Mouse (Mus musculus): ENCODE measurements around the gene Nme7. TPM values are rescaled to one million over a fixed set of nuclear protein-coding genes. Genes with fewer than 3 reads are reported as not detected.

The Nme7 gene
- total and polyA plus RNA-seq, 3 experiments, result 23.5 to 33.2 (median 25.3) TPM

DNA sequence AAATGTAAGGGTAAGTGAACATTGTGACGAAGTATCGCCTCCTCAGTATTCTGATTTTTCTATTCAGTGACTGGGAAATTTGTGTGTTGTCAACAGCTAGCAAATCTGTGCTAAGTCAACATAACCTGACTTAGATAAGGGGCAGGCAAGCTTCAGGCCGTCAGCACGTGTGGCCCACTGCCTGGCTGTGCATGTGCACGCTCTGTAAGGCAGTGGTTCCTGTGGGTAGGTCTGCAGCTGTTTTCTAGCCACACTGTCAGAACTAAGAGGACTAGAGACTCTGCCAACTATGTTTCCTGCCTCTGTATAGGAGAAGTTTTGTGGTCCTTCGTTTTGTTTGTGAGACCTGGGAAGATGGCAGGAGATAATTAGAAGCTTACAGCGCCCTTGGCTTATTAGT lies 122.3 kb downstream of the Nme7 start:
- Histone ChIP-seq H3K27me3 (replicated peaks) (no peaks in the 10 kb centered on the region), H3K79me2 (replicated peaks; ENCODE audit: control insufficient read depth, extremely low read depth, insufficient read depth, poor library complexity, severe bottlenecking) (no peaks in the 10 kb centered on the region), H3K9ac (ENCODE audit: insufficient read depth, low read depth) (no peak overlapping the region), H3K27ac (ENCODE audit: insufficient read depth, low read depth) (no peak overlapping the region), H3K4me1 (ENCODE audit: control insufficient read depth in 1 of 2, insufficient read depth in 2 of 2) (no peaks in the 10 kb centered on the region), H3K36me3 (replicated peaks in 1 of 2; ENCODE audit: control insufficient read depth in 1 of 2, insufficient read depth in 1 of 2, low read length in 1 of 2) (peaks cover 0 to 8% of the 10 kb centered on the region in 2 experiments), H3K4me3 (replicated peaks in 1 of 3; ENCODE audit: low read depth in 2 of 3, low read length in 2 of 3, poor library complexity in 1 of 3) (no peak overlapping the region), H3K4me2 (ENCODE audit: insufficient read depth, low read depth, poor library complexity, severe bottlenecking) (no peak overlapping the region), H3K9me3 (replicated peaks; ENCODE audit: low read length) (no peaks in the 10 kb centered on the region)
- in situ Hi-C loops (cut with MboI; ENCODE audit: low pct_ligation_motif_present, low pct_unique_long_range_greater_than_20kb, low sequenced_read_pairs), result no loop called here
- TF ChIP-seq TCF12 (IDR thresholded peaks at IDR 0.05; ENCODE audit: low read depth, low read length) (no peak), E2F4 (IDR thresholded peaks at IDR 0.05; ENCODE audit: insufficient replicate concordance, low read depth, low read length) (no peak), POLR2A (IDR thresholded peaks at IDR 0.05; ENCODE audit: low read depth, low read length) (no peak), GABPA (IDR thresholded peaks at IDR 0.05; ENCODE audit: insufficient replicate concordance, low read depth, low read length) (no peak), BHLHE40 (IDR thresholded peaks at IDR 0.05; ENCODE audit: low read depth, low read length) (no peak)
- no peak for DNase-seq (ENCODE audit: extremely low read depth)
- dilution Hi-C loops (cut with MboI; ENCODE audit: extremely low pct_ligation_motif_present, extremely low pct_unique_long_range_greater_than_20kb, low sequenced_read_pairs), result no loop called here

DNA sequence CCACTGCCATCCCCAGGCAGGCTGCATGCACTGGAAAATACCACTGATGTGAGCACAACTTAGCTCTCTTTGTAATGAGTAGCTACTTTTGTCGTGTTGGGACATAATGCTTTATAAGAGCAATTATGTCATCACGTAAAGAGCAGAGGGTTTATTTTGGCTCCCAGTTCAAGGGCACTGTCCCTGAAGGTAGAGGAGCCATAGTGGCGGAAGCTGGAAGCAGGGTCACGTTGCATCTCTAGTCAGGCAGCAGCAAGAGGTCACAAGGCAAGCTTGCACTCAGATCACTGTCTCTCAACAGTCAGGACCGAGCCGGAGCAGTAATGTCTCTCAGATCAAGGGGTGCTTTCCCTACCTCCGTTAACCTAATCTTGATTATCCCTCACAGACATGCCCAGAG lies 123.9 kb downstream of the Nme7 start:
- in situ Hi-C loops (cut with MboI; ENCODE audit: low pct_ligation_motif_present, low pct_unique_long_range_greater_than_20kb, low sequenced_read_pairs), result no loop called here
- peaks cover 0 to 8% of the 10 kb centered on the region in 2 experiments for H3K36me3 ChIP-seq (replicated peaks in 1 of 2; ENCODE audit: control insufficient read depth in 1 of 2, insufficient read depth in 1 of 2, low read length in 1 of 2)
- H3K9me3 ChIP-seq (replicated peaks; ENCODE audit: low read length), result no peaks in the 10 kb centered on the region
- H3K27ac ChIP-seq (ENCODE audit: insufficient read depth, low read depth), result no peak overlapping the region
- TF ChIP-seq TBP (conservative IDR thresholded peaks at IDR 0.05; ENCODE audit: low read depth, low read length) (no peak), CHD2 (IDR thresholded peaks at IDR 0.05; ENCODE audit: low read length) (no peak), RCOR1 (conservative IDR thresholded peaks at IDR 0.05; ENCODE audit: low read depth, low read length) (no peak), POLR2A (IDR thresholded peaks at IDR 0.05; ENCODE audit: low read depth, low read length) (no peak), ZC3H11A (IDR thresholded peaks at IDR 0.05; ENCODE audit: low read depth, low read length) (no peak), SIN3A (IDR thresholded peaks at IDR 0.05; ENCODE audit: low read length) (no peak), USF1 (IDR thresholded peaks at IDR 0.05; ENCODE audit: low read depth, low read length) (no peak), IRF4 (IDR thresholded peaks at IDR 0.05; ENCODE audit: low read depth, low read length) (no peak), MAX (IDR thresholded peaks at IDR 0.05; ENCODE audit: low read length) (no peak), ZNF384 (IDR thresholded peaks at IDR 0.05; ENCODE audit: low read depth, low read length) (no peak), USF2 (conservative IDR thresholded peaks at IDR 0.05; ENCODE audit: low read depth, low read length) (no peak), MXI1 (IDR thresholded peaks at IDR 0.05; ENCODE audit: low read depth, low read length) (no peak), RAD21 (IDR thresholded peaks at IDR 0.05; ENCODE audit: low read depth, low read length) (no peak), NRF1 (IDR thresholded peaks at IDR 0.05; ENCODE audit: low read depth, low read length) (no peak), CHD1 (IDR thresholded peaks at IDR 0.05; ENCODE audit: low read depth, low read length) (no peak), JUN (IDR thresholded peaks at IDR 0.05; ENCODE audit: insufficient read depth, low read depth, low read length) (no peak), ELF1 (IDR thresholded peaks at IDR 0.05; ENCODE audit: low read depth, low read length) (no peak), MEF2A (IDR thresholded peaks at IDR 0.05; ENCODE audit: borderline replicate concordance, low read depth, low read length) (no peak), PAX5 (IDR thresholded peaks at IDR 0.05; ENCODE audit: low read length) (no peak)
- dilution Hi-C loops (cut with MboI; ENCODE audit: extremely low pct_ligation_motif_present, extremely low pct_unique_long_range_greater_than_20kb, low sequenced_read_pairs), result no loop called here
- no peak overlapping the region for H3K9ac ChIP-seq (ENCODE audit: insufficient read depth, low read depth)
- no peaks in the 10 kb centered on the region for H3K4me1 ChIP-seq (ENCODE audit: control insufficient read depth in 1 of 2, insufficient read depth in 2 of 2)
- H3K4me2 ChIP-seq (ENCODE audit: insufficient read depth, low read depth, poor library complexity, severe bottlenecking), result no peak overlapping the region
- H3K4me3 ChIP-seq (replicated peaks in 1 of 3; ENCODE audit: low read depth in 2 of 3, low read length in 2 of 3, poor library complexity in 1 of 3), result no peak overlapping the region
- no peak for DNase-seq (ENCODE audit: extremely low read depth)
- H3K27me3 ChIP-seq (replicated peaks), result no peaks in the 10 kb centered on the region
- no peaks in the 10 kb centered on the region for H3K79me2 ChIP-seq (replicated peaks; ENCODE audit: control insufficient read depth, extremely low read depth, insufficient read depth, poor library complexity, severe bottlenecking)

All from CH12.LX (cell line).